Mouse (Mus musculus) intestine, embryonic 14.5 days (tissue): ENCODE results near the gene 1110012L19Rik. TPM values are rescaled to one million over a fixed set of nuclear protein-coding genes. Genes with fewer than 3 reads are reported as not detected.
"Not testable (repeated sequence)": the region's sequence is repeated elsewhere in the genome, so short reads cannot be mapped to it uniquely, and the experiment has no call there.

Experiments
- ATAC-seq: fragments of 200-750 bp; cut with Nextera tagmentation; replicated peaks from 2 replicates; pipeline ENCODE4 v1.8.0; 2017; ENCODE audit warnings: low read depth, moderate number of reproducible peaks, moderate TSS enrichment, moderate library complexity; ENCODE audit not compliant: low FRiP score, low TSS enrichment
- DNase-seq: peaks from one replicate; pipeline ENCODE4 v3.0.0-alpha.2; 2018; ENCODE audit warnings: low spot score
- H3K27ac ChIP-seq: fragments of 300-500 bp; sonication (generic); 2 replicates; pipeline ENCODE4 v1.5.1; 2014; ENCODE audit warnings: low read depth, mild to moderate bottlenecking, control low read depth
- H3K27me3 ChIP-seq: fragments of 300-500 bp; sonication (generic); replicated peaks from 2 replicates; pipeline ENCODE4 v1.6.1; 2014; ENCODE audit warnings: low read length, control low read depth; ENCODE audit not compliant: control insufficient read depth, insufficient read depth
- H3K36me3 ChIP-seq: fragments of 300-500 bp; sonication (generic); 2 replicates; pipeline ENCODE4 v1.6.1; 2014; ENCODE audit warnings: low read length, control low read depth; ENCODE audit not compliant: control insufficient read depth, insufficient read depth
- H3K4me1 ChIP-seq: fragments of 300-500 bp; sonication (generic); replicated peaks from 2 replicates; pipeline ENCODE4 v1.6.1; 2014; ENCODE audit warnings: low read length, control low read depth, mixed read lengths; ENCODE audit not compliant: control insufficient read depth, insufficient read depth
- H3K4me2 ChIP-seq: fragments of 300-500 bp; sonication (generic); 2 replicates; pipeline ENCODE4 v1.6.1; 2014; ENCODE audit warnings: low read length
- H3K4me3 ChIP-seq: fragments of 300-500 bp; sonication (generic); 2 replicates; pipeline ENCODE4 v1.5.1; 2014; ENCODE audit warnings: low read depth, low read length, control low read depth, mixed read lengths
- H3K9ac ChIP-seq: fragments of 300-500 bp; sonication (generic); 2 replicates; pipeline ENCODE4 v1.6.1; 2014; ENCODE audit warnings: mild to moderate bottlenecking, low read length
- H3K9me3 ChIP-seq: fragments of 300-500 bp; sonication (generic); 2 replicates; pipeline ENCODE4 v1.6.1; 2016; ENCODE audit warnings: low read length, control low read depth; ENCODE audit not compliant: control insufficient read depth
- WGBS: fragments of 180-500 bp; shearing (Covaris S2); extraction: QIAGEN DNeasy Blood & Tissue Kit; methylation state at CpG from one replicate; pipeline ENCODE4 v1.1.7; 2014; 5-methylcytosine and 5-hydroxymethylcytosine counted together
- polyA plus RNA-seq: library from polyadenylated mRNA; unstranded; fragments of >200 nt; fragmentation: Nextera tagmentation; extraction: Ambion mirVana; gene quantifications from 2 replicates; pipeline ENCODE4 v1.2.1, GENCODE M21; 2014

1110012L19Rik gene
- polyA plus RNA-seq, 1 experiment from 2014 or later: 34.4 TPM

DNA sequence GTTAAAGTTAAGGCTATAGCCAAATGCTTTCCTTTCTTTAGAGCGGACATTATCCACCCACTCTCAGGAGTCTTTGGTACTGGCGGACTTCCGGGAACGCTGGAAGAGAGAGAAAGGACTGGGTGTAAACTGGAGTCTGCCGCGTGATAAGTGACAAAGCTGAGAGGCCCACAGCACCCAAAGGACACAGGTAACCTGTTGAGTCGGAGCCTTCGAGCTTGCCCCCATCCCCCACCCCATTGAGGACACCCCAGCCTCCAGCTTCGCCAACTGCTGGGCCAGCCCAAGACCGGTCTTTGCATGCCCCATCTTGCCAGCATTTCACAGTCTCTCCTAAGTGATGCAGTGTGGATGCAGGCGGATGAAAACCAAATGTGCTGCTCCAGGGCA is 280 bp downstream of the 1110012L19Rik start:
- Histone ChIP-seq H3K4me1 (no peaks in the 10 kb centered on the region), H3K27me3 (no peaks in the 10 kb centered on the region), H3K36me3 (peaks cover 6% of the 10 kb centered on the region; the same call in 1 of the 2 replicates), H3K27ac (peak overlapping the region; percentile 74), H3K4me3 (peak overlapping the region; percentile 56), H3K9me3 (no peaks in the 10 kb centered on the region), H3K4me2 (peak overlapping the region; percentile 50), H3K9ac (peak overlapping the region; percentile 51)
- DNase-seq (peak; percentile 63), ATAC-seq (peak; percentile 33; the same call in 1 of the 2 replicates)
- whole genome bisulfite sequencing: 16% methylated on average over 11 of the region's 11 CpGs

DNA sequence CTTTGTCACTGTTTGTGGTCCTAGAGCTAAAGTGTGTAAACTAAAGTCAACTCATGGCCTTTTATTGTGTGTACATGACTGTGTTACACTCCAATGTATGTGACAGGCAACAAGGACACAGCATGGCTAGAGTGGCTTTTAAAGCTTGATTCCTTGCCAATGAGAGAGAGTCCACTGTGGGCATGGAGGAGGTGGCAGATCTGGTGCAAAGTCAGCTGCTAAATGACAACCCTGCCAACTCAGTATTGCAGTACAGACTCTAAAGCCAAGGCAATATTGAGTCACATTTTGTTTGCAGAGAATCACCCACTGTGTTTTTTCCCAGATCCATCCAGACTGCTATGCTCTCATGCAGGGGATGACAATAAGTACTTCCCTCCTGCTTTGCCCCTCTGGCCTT is 7.0 kb downstream of the 1110012L19Rik start:
- ATAC-seq, H3K27ac ChIP-seq, H3K36me3 ChIP-seq, H3K27me3 ChIP-seq, H3K9me3 ChIP-seq, H3K4me3 ChIP-seq, H3K9ac ChIP-seq, H3K4me2 ChIP-seq, DNase-seq, H3K4me1 ChIP-seq: not testable (repeated sequence)

GRCm38 (mm10) chrX:70425473-70425872 is 39.8 kb downstream of the 1110012L19Rik start:
- not testable (repeated sequence) for H3K9me3 ChIP-seq, H3K27me3 ChIP-seq, H3K4me3 ChIP-seq, ATAC-seq, H3K4me1 ChIP-seq, H3K9ac ChIP-seq, H3K4me2 ChIP-seq, H3K36me3 ChIP-seq, DNase-seq, H3K27ac ChIP-seq
- 77% methylated on average over 3 of the region's 3 CpGs for WGBS

Other genes with a start within 250 kb of the 1110012L19Rik start
- 2.6 and 3.4 TPM in 2 replicates for gene Ids, start 20.8 kb upstream of the 1110012L19Rik start, polyA plus RNA-seq
- gene Tmem185a, start 91.3 kb downstream of the 1110012L19Rik start, polyA plus RNA-seq: 41.3 and 45.5 TPM in 2 replicates